Mouse (Mus musculus) c-Kit-negative CD71-positive TER-119-positive erythroid progenitor cells, embryonic 14.5 days (primary cell): ENCODE data around the gene Polrmt.
A peak's percentile ranks its signal among the peaks of the same experiment; 100 is the strongest.

Experiments
- DNase-seq: peaks from one replicate; pipeline ENCODE4 v3.0.0-alpha.2; 2013; ENCODE audit warnings: low read depth, low spot score

The Polrmt gene

DNA sequence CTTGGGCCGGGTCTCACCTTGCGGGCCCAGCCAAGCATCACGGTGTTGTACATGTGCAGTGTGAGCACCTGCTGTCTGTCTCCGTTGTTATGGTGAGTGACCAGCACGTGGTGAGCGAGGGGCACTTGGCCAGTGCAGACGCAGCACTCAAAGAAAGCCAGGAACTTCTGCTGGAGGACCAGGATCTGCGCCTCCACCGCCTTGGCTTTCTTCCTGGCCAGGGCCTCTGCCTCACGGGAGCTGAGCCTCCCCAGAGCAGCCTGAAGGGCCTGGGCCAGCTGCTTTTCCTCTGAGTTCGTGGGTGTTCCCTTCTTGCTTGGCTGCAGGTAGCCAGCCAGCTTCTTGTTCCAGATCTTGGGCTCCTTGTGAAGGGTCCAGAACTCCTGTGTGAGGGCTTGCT lies 3.2 kb downstream of the Polrmt start:
- DNase-seq = no peak

DNA sequence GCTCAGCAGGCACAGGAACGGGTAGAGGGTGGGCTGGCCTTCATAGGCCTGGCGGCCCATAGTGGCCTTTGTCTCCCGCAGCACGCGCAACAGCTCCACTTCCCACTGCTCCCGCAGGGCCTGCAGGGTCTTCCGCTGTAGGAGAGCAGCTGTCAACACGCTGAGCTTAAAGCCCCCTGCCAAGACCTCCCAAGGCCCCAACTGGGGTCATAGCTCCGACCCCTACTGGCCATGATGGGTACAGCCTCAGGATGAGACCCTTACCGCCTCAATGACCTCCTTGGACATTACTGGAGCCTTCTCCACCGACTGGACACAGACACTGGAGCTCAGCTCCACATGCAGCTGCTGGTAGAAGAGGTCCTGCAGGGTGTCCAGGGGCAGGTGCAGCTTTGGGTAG lies 5.5 kb downstream of the Polrmt start:
- DNase-seq = no peak

DNA sequence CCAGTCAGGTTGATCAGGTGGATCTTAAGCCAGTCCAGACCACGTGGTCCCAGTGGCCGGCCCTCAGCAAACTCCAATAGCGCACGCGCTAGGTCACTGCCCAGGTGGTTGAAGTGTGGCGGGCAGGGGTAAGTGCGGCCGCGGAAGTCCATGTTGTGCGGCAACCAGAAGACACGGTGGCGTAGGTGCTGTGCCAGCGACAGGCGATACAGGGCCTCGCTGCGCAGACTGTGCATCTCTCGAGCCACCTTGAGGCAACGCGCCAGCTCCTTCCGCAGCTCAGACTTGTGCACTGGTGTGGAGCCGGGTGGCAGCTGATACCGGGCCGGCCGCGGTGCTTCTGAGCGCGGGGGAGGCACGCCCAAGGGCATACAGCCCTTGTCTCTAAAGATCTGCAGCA lies 7.1 kb downstream of the Polrmt start:
- DNase-seq = no peak

DNA sequence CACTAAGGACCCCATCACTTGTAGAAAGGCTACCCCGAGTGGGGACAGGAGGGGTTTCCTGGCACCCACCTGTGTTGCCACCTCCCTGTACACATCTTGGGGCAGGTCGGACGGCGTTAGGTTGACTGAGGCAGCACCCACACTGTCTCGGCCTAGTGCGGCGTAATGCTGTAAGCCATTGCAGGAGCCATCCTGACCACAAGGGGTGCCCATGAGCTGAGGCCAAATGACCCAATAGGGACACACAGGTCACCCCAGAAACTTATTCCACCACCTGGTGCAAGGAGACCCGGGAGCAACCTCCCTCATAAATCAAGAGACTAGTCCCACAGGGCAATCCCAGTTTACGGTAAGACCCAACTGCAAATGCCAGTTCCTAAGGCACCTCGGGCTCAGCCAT lies 8.1 kb downstream of the Polrmt start:
- DNase-seq = no peak

DNA sequence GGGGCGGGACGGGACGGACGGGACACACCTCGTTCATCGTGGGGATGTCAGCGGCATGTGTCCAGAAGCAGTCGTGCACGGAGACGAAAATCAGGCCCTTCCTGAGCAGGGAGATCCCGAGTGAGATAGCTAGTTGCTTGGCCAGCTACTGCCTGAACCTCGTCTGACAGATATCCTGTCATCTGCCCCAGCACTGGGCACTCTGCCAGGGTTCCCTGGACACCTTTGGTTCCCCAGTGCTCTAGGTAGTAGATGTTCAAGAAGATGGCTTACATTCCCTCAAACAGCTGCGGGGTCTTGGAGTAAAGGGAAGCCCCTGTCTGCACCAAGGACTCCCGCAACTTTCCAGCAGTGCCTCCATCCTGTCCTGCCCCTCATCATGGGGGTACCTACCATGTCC lies 9.7 kb downstream of the Polrmt start:
- DNase-seq = no peak

DNA sequence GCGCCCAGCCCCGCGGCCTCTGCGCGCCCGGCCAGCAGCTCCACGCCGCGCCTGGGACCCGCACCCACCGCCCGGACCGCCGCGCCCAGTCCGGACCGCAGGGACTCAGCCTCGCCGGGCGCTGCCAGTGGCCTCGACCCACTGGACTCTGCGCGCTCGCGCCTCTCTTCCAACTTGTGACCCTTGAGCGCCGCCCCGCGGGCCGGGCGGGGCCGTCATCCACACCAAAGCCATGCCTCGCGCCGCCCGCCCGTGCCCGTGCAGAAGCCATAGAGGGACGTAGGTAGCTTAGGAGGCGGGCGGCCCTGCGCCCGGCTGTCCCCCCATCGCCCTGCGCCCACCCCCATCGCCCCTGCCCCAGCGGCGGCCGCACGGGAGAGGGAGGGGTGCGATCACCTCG lies 11.0 kb downstream of the Polrmt start:
- DNase-seq = no peak

DNA sequence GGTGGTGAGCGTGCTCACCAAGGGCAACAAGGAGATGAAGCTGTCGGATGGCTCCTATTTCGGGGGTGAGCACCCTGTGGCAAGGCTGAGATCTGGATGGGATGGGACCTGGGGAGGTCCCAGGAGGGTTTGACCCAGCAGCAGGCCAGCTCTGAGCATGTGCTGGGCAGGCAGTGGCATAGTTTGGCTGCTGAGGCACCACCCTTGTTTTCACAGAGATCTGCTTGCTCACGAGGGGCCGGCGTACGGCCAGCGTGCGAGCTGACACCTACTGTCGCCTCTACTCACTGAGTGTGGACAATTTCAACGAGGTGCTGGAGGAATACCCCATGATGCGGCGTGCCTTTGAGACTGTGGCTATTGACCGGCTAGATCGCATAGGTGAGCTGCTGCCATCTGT lies 12.5 kb downstream of the Polrmt start:
- DNase-seq = no peak

DNA sequence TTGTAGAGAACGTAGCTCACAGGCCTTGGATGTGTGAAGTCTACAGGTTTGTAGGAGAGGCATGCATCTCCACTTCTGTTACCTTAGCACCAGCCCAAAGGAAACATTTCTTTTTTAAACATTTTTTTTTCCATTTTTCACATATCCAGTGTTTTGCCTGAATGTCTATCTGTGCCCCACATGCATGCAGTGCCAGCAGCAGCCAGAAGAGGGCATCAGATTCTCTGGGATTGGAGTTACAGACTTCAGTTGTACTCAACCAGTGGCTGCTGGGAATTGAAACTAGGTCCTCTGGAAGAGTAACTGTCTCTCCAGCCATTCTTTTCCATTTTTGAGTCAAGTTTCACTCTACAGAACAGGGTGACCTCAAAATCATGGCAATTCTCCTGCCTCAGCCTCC lies 13.9 kb downstream of the Polrmt start:
- no peak for DNase-seq

DNA sequence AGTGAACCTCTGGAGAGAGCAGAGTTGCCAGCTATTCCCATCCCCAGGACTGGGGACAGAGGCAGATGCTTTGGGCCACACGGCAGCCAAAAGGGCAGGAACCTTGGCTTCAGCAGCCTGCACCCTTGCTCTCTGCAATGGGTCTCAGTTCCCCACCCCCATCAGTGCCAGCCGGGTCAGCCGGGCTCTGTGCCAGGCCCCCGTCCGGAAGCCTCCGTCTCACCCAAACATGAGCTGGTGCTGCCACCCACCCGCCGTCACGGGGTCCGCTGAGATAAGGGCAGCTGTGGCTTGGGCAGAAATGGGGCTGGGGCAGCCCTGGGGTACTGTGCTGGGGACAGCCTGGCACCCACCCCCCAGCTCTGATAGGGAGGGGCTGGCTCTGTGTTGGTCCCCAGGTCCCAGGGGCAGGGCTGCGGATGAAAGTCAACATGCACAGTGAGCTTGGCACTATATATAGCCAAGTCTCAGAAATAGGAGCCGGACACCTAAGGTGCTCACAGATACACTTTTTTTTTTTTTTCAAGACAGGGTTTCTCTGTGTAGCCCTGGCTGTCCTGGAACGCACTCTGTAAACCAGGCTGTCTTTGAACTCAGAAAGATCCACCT lies 16.9 kb downstream of the Polrmt start:
- DNase-seq = no peak

DNA sequence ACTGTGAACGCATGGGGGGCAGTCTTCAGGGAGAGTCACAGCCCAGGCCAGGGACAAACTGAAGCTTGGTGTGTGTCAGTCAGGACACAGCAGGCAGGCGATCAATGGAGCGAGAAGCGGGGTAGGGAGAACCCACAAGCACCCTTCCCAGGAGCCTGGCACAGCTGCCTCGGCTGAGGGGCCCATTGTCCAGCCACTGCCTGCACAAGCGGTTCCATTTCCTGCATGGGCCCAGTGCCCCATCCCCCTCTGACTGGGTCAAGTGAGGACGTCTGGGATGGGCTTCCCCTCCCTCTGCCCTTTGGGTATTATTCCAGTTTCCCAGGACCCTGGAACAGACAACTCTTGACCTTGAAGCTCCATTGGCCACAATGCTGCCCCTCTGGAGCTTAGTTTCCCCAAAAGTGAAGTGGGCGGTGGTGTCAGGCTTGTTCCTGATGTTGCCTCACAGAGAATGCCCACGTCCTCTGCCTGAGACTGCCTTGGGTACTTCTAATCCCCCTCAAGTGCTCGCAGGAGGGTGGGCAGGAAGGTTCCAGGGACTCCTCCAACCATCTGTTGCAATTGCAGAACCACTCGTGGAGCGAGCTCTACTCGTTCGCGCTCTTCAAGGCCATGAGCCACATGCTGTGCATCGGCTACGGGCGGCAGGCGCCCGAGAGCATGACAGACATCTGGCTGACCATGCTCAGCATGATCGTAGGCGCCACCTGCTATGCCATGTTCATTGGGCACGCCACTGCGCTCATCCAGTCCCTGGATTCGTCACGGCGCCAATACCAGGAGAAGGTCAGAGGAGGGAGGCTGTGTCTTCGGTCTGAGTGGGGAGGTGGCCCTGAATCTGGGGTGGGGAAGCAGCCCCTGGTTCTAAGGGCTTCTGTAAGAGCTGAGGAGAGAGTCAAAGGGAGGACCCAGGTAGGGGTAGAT lies 17.8 kb downstream of the Polrmt start:
- DNase-seq = no peak

DNA sequence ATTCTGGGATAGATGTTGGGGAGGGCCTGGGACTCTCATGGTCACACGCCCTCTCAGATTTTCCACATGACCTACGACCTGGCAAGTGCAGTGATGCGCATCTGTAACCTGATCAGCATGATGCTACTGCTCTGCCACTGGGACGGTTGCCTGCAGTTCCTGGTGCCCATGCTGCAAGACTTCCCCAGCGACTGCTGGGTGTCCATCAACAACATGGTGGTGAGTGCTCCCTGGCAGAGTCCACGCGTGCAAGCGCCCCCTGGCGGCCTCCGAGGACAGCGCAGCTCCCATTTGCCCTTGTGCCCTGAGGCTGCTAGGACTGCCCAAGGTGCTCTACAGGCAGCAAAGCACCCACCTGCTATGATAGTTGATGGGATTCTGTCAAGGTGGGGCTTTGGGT lies 20.3 kb downstream of the Polrmt start:
- peak; percentile 58 for DNase-seq

DNA sequence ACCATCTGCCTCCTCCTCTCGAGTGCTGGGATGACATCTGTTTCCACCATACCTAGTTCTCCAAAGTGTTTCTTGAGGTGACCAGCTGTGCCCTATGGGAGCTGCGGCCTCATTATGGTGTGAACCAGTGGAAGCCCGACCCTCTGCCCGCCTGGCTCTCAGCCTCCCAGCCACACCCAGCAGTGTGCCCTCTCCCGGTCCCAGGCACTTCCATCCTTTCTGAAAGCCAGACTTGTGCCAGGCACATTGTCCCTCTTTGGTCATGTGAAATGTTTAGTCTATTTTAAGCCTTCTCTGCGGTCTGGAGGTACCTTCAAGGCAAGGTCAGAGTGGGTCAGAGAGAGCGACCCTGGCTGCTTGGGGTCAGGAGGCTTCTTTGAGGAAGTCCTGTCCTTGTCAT lies 22.7 kb downstream of the Polrmt start:
- no peak for DNase-seq

DNA sequence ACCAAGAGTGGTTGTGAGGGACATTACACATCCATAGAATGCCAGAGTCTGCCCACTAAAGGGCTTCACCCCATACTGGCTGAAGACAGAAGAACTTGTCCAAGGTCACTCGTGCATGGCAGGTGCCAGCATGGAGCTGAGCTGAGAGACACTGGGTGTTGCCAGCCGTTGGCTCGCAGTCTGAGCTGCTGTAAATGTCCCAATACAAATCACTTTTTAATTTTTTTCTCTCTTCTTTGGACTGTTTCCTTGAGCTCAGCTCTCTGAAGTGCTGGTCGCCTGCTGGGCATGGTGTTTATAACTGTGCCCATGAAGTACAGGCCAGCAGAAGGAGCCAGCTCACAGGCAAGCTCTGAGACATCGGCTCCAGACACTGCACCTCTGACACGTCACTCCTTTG lies 23.3 kb downstream of the Polrmt start:
- no peak for DNase-seq

DNA sequence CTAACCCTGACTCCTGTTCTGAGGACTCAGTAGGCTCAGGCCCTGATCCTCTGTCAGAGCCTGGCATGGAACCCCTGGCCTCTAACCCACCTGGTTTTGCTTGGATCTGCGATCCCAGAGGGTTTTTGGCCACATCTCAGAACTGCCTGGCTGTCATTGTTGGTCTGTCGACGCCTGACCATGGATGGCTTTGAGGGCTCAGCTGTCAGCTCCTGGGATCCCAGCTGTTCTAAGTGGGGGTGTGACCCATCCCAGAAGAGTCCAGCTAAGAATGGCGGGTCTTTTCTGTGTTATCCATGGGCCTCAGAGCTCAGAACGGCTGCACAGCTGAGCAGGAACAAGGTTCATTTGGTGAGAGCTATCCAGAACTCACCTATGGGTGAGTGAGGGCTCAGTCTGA lies 25.3 kb downstream of the Polrmt start:
- DNase-seq = no peak

DNA sequence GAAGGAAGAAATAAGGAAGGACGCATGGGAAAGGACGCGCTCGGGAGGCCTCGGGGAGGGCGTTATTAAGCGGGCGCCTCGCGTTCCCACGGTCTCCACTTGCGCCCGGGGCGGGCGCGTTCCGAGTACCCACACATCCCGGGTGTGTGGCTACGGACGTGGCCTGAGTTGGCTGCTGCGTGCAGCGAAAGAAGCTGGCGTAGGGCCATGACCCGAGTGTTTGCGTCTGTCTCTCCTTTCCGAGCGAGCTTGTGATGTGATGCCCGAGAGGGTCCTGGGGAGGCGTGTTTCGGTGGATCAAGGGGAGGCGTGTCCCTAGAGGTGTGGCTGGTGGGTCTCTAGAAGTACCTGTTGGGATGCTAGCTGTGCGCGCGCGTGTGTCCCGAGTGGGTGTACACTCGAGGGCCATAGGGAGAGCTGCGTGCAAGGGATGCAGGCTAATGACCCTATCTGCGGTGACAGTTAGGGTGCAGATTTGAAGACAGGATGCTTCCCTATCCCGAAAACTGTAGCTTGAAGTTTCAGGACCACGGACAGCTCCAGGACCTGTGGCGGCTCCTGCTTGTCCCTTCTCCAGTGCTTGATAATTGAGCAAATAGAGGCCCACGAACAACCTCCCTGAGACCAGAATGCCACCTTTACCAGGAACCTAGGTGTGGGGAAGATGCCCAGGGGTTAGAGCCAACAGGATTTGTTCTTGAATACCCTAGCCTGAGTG lies 28.6 kb downstream of the Polrmt start:
- peak; percentile 48 for DNase-seq

DNA sequence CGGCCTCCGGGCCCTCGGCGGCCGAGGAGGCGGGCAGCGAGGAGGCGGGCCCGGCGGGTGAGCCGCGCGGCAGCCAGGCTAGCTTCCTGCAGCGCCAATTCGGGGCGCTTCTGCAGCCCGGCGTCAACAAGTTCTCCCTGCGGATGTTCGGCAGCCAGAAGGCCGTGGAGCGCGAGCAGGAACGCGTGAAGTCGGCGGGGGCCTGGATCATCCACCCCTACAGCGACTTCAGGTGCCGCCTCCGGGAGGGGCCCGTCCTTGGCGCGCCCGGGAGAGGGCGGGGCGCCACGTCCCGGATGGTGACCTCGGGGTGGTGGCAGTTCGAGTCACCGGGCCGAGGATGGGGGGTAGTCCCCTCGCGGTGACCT lies 29.4 kb downstream of the Polrmt start:
- DNase-seq = no peak

DNA sequence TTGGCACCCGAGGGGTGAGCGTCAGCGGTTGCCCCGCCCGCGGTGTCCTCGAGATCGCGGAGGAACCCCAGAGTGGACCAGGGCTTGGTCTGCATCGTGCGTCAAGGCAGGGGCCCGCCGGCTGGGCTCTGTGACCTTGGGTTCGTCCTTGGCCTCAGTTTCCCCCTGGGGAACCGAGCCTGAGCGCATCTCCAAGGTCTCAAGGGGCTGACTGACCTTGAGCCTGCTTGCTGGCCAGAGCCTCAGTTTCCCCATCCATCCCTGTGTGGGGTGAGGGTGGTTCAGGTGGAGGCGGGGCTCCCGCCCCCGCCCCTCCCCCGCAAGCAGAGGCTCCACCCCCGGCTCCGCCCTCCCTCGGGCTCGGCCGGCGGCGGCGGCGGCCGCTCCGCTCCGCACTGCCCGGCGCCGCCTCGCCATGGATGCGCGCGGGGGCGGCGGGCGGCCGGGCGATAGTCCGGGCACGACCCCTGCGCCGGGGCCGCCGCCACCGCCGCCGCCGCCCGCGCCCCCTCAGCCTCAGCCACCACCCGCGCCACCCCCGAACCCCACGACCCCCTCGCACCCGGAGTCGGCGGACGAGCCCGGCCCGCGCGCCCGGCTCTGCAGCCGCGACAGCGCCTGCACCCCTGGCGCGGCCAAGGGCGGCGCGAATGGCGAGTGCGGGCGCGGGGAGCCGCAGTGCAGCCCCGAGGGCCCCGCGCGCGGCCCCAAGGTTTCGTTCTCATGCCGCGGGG lies 30.0 kb downstream of the Polrmt start, which contains the start of gene Hcn2:
TSS of gene Hcn2 (plus strand) at position 381 of the 734 bp plus-strand sequence.
- no peak for DNase-seq

DNA sequence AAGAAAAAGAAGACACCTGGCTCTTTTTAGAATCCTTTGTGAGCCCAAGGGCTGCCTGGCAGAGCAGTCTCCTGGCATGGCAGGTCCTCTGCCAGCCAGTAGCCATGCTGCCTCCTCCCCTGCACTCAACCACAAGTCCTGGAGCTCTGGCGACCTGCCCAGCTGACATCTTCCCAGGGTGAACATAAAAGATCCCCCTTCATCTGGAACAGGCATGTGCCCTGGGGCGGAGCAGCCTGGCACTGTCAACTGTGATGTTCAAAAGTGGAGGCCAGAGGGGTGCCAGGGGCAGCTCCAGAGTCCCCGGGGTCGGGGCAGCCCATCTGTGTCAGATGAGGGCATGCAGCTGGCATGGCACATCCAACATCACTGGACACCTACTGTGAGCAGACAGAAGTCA lies 31.4 kb downstream of the Polrmt start:
- DNase-seq = no peak

DNA sequence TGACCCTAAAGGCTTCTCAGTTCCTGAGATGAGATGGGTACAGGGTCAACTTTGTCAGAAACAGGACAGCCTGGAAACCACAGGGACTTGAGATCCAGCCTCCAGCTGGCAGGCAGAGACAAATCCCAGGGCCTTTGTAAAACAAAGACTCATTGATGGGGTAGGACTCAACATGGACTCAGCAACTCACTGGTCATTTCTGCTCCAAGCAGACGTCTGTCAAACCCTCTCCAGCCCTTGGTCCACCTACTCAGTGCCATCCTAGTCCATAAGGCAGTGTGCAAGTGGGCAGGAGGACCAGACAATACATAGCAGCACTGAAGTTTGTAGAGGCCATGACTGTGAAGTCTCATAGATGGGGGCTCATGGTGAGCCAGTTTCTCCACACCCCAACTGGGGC lies 33.2 kb downstream of the Polrmt start:
- DNase-seq = no peak

DNA sequence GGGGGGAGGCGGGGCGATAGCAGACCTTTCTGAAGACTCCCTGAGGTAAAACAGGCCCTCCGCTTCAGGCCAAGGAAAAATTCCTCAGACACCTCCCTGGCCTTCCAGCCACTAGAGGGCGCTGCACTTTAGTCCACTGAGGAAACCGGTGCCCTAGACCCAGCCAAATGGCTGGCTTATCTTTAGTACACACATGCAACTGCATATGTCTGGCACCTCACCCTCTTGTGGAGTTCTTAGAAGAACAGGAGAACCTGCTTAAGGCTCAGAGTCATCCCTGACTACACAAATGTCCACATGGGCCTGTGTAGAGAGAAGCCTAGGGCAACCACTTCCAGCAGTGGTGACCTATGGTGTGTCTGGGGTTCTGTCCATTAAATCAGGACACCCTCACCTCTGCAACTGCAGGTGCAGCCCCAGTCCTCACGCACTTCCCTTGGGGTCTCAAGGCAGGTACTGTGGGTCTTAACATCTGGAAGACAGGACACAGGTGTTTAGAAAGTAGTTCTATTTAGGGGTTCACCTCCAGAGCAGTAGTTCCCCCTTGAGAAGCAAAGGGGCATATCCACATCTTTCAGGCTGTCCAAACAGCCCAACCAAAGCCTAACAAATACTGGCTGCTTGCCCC lies 33.8 kb downstream of the Polrmt start:
- DNase-seq = peak; percentile 98

DNA sequence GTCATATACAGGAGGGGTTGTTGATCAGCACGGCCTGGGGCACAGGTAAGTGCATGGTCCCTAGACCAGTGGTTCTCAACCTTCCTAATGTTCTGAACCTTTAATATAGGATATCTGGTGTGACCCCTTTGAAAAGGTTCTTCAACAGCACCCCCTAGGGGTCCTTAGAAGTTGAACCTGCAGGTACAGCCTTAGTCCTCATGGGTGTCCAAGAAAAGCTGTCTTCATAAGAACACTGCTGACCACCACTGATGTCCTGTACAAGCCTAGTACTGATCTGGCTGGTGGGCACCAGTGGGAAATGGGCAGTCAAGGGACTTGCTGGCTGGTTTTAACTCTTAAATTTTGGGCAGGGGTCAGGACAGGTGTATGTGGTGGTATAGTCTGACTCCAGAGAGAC lies 34.4 kb downstream of the Polrmt start:
- DNase-seq = peak; percentile 57

DNA sequence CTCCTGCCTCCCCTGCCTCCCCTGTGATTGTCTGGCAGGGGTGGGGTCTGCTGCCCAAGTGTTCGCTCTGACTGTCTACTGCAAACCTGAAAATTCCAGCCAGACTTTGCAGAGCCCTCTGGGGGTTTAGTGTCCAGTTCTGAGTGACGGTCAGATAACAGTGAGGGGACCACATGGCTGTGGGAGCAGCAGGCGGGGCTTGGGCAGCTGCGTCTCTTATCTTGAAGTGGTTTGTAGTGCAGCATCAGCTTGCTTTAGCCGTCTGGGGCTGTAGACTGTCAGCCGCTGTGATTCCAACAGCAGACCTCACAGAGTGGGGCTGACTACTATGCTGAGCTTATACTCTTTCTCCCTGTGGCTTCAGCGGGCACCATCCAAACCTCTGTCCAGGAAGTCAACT lies 37.1 kb downstream of the Polrmt start:
- no peak for DNase-seq
